Mouse (Mus musculus) embryonic facial prominence, embryonic 14.5 days (tissue): Measurements from ENCODE around the gene Itih1. TPM values are rescaled to one million over a fixed set of nuclear protein-coding genes. Genes with fewer than 3 reads are reported as not detected.

Source experiments
- ATAC-seq: fragments of 200-750 bp; cut with Nextera tagmentation; 2 replicates; pipeline ENCODE4 v1.8.0; 2017; ENCODE audit warnings: low read depth, moderate number of reproducible peaks, moderate TSS enrichment
- DNase-seq: peaks from one replicate; pipeline ENCODE4 v3.0.0-alpha.2; 2015; ENCODE audit warnings: low spot score
- H3K27ac ChIP-seq: fragments of 300-500 bp; sonication (generic); replicated peaks from 2 replicates; pipeline ENCODE4 v1.5.1; 2014; ENCODE audit warnings: low read depth, mild to moderate bottlenecking, low read length, moderate library complexity
- H3K27me3 ChIP-seq: fragments of 300-500 bp; sonication (generic); replicated peaks from 2 replicates; pipeline ENCODE4 v1.6.1; 2014; ENCODE audit warnings: low read length; ENCODE audit not compliant: control insufficient read depth, insufficient read depth
- H3K36me3 ChIP-seq: fragments of 300-500 bp; sonication (generic); 2 replicates; pipeline ENCODE4 v1.6.1; 2014; ENCODE audit warnings: low read length, mixed read lengths; ENCODE audit not compliant: control insufficient read depth, insufficient read depth
- H3K4me1 ChIP-seq: fragments of 300-500 bp; sonication (generic); 2 replicates; pipeline ENCODE4 v1.6.1; 2014; ENCODE audit warnings: antibody characterized with exemption, low read length; ENCODE audit not compliant: control insufficient read depth, insufficient read depth
- H3K4me2 ChIP-seq: fragments of 300-500 bp; sonication (generic); 2 replicates; pipeline ENCODE4 v1.6.1; 2014; ENCODE audit warnings: low read depth, mild to moderate bottlenecking, low read length, moderate library complexity, mixed read lengths
- H3K4me3 ChIP-seq: fragments of 300-500 bp; sonication (generic); 2 replicates; pipeline ENCODE4 v1.5.1; 2014; ENCODE audit warnings: low read depth, mild to moderate bottlenecking, low read length
- H3K9ac ChIP-seq: fragments of 300-500 bp; sonication (generic); 2 replicates; pipeline ENCODE4 v1.6.1; 2014; ENCODE audit warnings: low read depth, mild to moderate bottlenecking, low read length, moderate library complexity, mixed read lengths
- H3K9me3 ChIP-seq: fragments of 300-500 bp; sonication (generic); 2 replicates; pipeline ENCODE4 v1.6.1; 2016; ENCODE audit warnings: low read length; ENCODE audit not compliant: control insufficient read depth
- WGBS: fragments of 180-500 bp; shearing (Covaris S2); extraction: QIAGEN DNeasy Blood & Tissue Kit; methylation state at CpG from one replicate; pipeline ENCODE4 v1.1.7; 2014; 5-methylcytosine and 5-hydroxymethylcytosine counted together
- polyA plus RNA-seq: library from polyadenylated mRNA; unstranded; fragments of >200 nt; fragmentation: Nextera tagmentation; extraction: Ambion mirVana; gene quantifications from 2 replicates; pipeline ENCODE4 v1.2.1, GENCODE M21; 2014

The Itih1 gene
- not detected in 2 replicates for polyA plus RNA-seq

DNA sequence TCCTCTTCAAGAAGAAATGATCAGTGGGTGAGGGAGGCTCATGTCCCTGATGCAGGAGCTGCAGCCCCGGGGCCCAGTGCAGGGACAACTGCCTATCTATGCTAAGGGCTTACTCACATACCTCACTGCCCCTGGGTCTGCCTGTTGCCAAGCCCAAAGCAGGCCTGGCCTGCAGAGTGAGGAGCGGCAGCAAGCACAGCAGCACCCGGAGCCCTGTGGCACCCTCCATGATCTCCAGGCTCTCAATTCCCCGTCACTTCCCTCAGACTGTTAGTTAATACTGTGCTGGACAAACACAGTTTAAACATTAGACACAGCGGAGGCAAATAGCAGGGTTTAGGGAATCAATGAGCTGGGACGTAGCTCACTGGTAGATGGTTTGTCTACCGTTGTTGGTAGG lies at the start of gene Itih1:
Gene Itih1 (minus strand): TSS at position 252 of the 400 bp plus-strand sequence.
- no peaks in the 10 kb centered on the region for H3K36me3 ChIP-seq
- DNase-seq, result no peak
- no peak within 1 kb of the TSS for H3K4me3 ChIP-seq
- no peak within 1 kb of the TSS for H3K4me2 ChIP-seq
- H3K27ac ChIP-seq, result no peak within 1 kb of the TSS
- H3K4me1 ChIP-seq, result no peaks in the 10 kb centered on the region
- no peak for ATAC-seq
- no peaks in the 10 kb centered on the region for H3K9me3 ChIP-seq
- no peak within 1 kb of the TSS for H3K9ac ChIP-seq
- 85% methylated on average over 7 of the region's 7 CpGs for WGBS
- no peaks in the 10 kb centered on the region for H3K27me3 ChIP-seq

DNA sequence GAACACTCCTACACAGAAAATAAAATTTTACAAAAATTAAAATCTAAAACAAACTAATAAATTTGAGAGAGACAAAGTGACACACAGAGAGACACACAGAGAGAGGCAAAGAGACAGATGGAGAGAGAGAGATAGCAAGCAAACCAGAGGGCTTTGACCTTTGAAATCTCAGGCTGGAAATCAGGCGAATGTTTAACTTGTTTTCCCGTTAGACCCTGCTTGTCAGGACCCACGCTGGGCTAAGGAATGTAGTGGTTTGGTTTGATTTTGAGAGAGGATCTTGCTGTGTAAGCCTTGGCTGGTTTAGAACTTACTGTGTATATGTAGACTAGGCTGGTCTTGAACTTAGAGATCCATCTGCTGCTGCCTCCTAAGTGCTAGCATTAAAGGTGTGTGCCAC lies 33.1 kb upstream of the Itih1 start:
- no peak overlapping the region for H3K4me2 ChIP-seq
- no peak overlapping the region for H3K9ac ChIP-seq
- no peak overlapping the region for H3K4me3 ChIP-seq
- 79% methylated on average over 3 of the region's 3 CpGs for WGBS
- peaks cover 37% of the 10 kb centered on the region for H3K36me3 ChIP-seq
- no peaks in the 10 kb centered on the region for H3K27me3 ChIP-seq
- no peaks in the 10 kb centered on the region for H3K9me3 ChIP-seq
- DNase-seq (no peak), ATAC-seq (no peak)
- no peaks in the 10 kb centered on the region for H3K4me1 ChIP-seq
- H3K27ac ChIP-seq, result no peak overlapping the region

DNA sequence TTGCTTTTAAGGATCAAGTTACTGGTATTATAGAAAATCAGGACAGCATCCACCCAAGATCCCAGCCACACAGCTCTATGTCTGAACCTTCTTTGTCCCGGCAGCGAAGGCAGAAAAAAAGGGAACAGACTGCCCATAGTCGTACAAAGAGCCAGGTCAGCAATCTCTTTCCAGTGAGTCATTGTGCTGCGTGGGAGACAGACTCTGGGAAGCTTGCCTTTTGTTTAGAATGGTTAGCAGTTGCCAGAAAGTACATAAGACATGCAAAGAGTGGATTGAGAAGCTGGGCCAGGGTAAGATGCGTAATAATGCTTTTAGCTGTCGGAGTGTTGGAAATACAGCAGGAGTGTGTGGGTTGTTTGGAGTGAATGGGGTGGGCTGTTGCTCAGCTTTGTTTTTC lies 31.1 kb upstream of the Itih1 start:
- 77% methylated on average over 6 of the region's 6 CpGs for WGBS
- Histone ChIP-seq H3K9ac (no peak overlapping the region), H3K4me3 (no peak overlapping the region), H3K27ac (no peak overlapping the region), H3K27me3 (no peaks in the 10 kb centered on the region), H3K9me3 (no peaks in the 10 kb centered on the region), H3K4me2 (no peak overlapping the region), H3K4me1 (no peaks in the 10 kb centered on the region), H3K36me3 (peaks cover 42% of the 10 kb centered on the region)
- ATAC-seq, result no peak
- DNase-seq, result peak; percentile 7

DNA sequence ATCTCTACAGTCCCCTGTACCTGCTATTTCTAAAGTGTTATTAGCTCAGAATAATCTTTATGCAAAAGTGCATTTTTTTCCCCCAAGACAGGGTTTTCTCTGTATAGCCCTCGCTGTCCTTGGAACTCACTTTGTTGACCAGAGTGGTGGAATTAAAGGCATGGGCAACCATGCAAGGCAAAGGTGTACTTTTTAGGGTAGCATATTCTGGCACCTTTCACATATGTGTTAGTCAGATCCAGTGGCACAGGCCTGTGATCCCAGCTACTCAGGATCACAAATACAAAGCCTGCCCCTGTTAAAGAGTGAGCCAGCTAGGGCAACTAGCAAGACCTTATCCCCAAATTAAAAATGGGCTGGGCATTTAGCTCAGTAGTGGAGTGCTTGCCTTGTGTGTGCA lies 17.3 kb upstream of the Itih1 start:
- Histone ChIP-seq H3K9ac (no peak overlapping the region), H3K4me1 (no peaks in the 10 kb centered on the region), H3K4me3 (no peak overlapping the region), H3K4me2 (no peak overlapping the region), H3K9me3 (no peaks in the 10 kb centered on the region), H3K27ac (no peak overlapping the region), H3K27me3 (no peaks in the 10 kb centered on the region), H3K36me3 (peaks cover 20% of the 10 kb centered on the region; the same call in 1 of the 2 replicates)
- DNase-seq, result no peak
- WGBS, result 100% methylated on average over 1 of the region's 1 CpGs
- ATAC-seq, result no peak

DNA sequence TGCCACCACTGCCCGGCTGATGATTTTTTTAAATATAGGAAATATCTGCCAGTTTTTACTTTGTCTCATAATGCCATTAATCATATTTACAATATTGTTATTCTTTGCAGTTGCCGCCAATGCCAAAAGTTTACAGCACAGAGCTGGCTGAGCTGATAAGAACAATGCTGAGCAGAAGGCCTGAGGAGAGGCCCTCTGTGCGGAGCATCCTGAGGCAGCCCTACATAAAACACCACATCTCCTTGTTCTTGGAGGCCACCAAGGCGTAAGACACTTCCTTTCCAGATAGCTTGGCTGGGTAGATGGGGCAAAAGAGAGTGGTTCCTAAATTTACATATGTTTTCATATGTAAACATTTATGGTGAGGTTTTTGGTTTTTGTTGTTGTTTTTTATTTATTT lies 15.9 kb upstream of the Itih1 start:
- no peak for ATAC-seq
- Histone ChIP-seq H3K4me3 (no peak overlapping the region), H3K27me3 (no peaks in the 10 kb centered on the region), H3K4me1 (no peaks in the 10 kb centered on the region), H3K9ac (no peak overlapping the region), H3K4me2 (no peak overlapping the region), H3K9me3 (no peaks in the 10 kb centered on the region), H3K36me3 (peaks cover 15% of the 10 kb centered on the region), H3K27ac (no peak overlapping the region)
- WGBS, result 97% methylated on average over 4 of the region's 4 CpGs
- DNase-seq, result no peak

DNA sequence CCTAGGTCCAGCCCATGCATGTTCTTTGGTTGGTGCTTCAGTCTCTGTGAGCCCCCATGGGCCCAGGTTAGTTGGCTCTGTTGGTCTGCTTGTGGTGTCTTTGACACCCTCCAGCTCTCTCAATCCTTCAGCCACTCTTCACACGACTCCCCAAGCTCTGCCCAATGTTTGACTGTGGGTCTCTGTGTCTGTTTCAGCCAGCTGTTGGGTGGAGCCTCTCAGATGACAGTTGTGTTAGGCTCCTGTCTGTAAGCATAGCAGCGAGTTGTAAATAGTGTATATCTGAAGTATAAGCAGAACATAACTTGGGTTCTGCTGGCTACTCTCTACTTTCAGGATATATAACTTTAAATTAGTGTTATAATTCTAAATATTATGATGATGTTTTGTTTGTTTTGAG lies 15.4 kb upstream of the Itih1 start:
- Histone ChIP-seq H3K27me3 (no peaks in the 10 kb centered on the region), H3K4me3 (no peak overlapping the region), H3K27ac (no peak overlapping the region), H3K4me2 (no peak overlapping the region), H3K9me3 (no peaks in the 10 kb centered on the region), H3K9ac (no peak overlapping the region), H3K36me3 (peaks cover 20% of the 10 kb centered on the region), H3K4me1 (no peaks in the 10 kb centered on the region)
- no peak for DNase-seq
- no peak for ATAC-seq
- WGBS, result 86% methylated on average over 2 of the region's 2 CpGs

DNA sequence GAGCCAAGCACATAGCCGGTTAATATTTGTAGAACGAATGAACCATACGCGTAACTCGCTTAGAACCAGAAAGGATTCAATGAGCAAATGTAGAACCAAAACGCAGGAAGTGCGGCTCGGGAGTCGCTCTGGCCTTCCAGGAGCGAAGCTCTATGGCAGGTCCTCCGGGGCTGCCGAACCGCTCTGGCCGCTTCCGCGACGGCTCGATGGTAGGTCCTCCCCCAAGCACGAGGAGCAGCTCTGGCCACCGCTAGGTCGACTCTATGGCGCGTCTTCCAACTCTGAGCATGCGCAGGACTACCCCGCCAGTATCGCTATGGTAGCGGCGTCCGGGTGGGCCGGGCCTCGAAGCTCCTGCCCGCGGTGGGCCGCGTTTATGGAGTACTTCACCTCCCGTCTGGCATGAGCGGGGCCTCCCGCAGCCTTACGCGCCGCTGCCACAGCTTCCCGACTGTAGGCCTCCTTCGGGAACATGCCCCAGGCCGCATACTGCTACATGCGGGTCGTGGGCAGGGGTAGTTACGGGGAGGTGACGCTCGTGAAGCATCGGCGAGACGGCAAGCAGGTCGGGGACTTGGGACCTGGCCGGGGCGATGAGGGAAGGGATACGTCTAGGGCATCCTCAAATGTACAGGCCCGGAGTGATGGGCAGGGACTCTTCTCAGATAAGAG lies 8.2 kb upstream of the Itih1 start, which contains the start of gene Nek4:
Gene Nek4 (plus strand): TSS at position 224 of the 672 bp plus-strand sequence.
- WGBS, result under 1% methylated on average over 46 of the region's 57 CpGs

DNA sequence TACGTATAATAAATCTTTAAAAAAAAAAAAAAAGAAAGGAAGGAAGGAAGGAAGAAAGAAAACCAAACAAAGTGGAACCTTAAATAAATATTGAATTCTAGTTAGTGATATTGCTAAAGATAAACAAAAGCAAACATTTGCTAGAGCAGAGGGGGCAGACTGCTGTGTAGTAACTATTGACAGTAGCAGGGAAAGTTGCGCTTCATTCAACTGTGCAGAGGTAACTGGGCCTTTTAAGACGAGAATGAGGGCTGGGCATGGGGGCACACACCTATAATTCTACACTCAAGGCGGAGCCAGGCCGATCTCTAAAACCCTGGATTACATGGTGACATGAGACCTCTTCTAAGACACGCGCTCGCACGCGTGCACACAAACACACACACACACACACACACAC lies 6.9 kb upstream of the Itih1 start:
- H3K4me2 ChIP-seq, result no peak overlapping the region
- ATAC-seq (no peak), DNase-seq (no peak)
- H3K27me3 ChIP-seq, result no peaks in the 10 kb centered on the region
- no peak overlapping the region for H3K4me3 ChIP-seq
- peaks cover 8% of the 10 kb centered on the region; the same call in 1 of the 2 replicates for H3K36me3 ChIP-seq
- H3K4me1 ChIP-seq, result peaks cover 4% of the 10 kb centered on the region; the same call in 1 of the 2 replicates
- H3K9me3 ChIP-seq, result no peaks in the 10 kb centered on the region
- 93% methylated on average over 10 of the region's 10 CpGs for WGBS
- H3K9ac ChIP-seq, result no peak overlapping the region
- H3K27ac ChIP-seq, result no peak overlapping the region

More for the DNA sequence above, 8.2 kb upstream of the Itih1 start, which contains the start of gene Nek4:
- H3K9ac ChIP-seq, result peak within 1 kb of the TSS; percentile 82
- ATAC-seq (peak; percentile 100), DNase-seq (peak; percentile 99)
- peaks cover 8% of the 10 kb centered on the region; the same call in 1 of the 2 replicates for H3K36me3 ChIP-seq
- no peaks in the 10 kb centered on the region for H3K9me3 ChIP-seq
- H3K4me2 ChIP-seq, result peak within 1 kb of the TSS; percentile 69
- H3K27me3 ChIP-seq, result no peaks in the 10 kb centered on the region
- H3K4me1 ChIP-seq, result peaks cover 4% of the 10 kb centered on the region; the same call in 1 of the 2 replicates
- peak within 1 kb of the TSS; percentile 80; the same call in 1 of the 2 replicates for H3K27ac ChIP-seq
- H3K4me3 ChIP-seq, result peak within 1 kb of the TSS; percentile 73

DNA sequence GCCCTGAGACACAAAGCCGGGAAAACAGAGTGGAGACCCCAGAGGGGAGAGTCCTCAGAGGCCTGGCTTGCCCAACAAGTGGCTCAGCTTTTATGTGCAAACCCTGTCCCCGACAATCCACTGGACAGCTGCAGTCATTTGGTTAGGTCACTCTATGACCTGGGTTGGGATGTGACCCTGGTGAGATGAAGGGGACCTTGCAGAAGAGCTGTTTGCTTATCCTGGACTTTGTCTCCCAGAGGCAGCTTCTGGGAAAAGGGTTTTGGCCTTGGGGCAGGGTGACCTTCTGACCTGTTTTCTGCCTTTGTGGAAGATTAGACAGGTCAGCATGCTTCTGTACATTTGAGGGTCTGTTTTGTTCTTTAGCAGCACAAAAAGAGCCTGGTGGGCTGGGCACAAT lies 1.7 kb upstream of the Itih1 start:
- H3K9ac ChIP-seq, result no peak overlapping the region
- no peaks in the 10 kb centered on the region for H3K4me1 ChIP-seq
- H3K4me3 ChIP-seq, result no peak overlapping the region
- DNase-seq (no peak), ATAC-seq (no peak)
- H3K27me3 ChIP-seq, result no peaks in the 10 kb centered on the region
- no peak overlapping the region for H3K27ac ChIP-seq
- no peaks in the 10 kb centered on the region for H3K36me3 ChIP-seq
- H3K9me3 ChIP-seq, result no peaks in the 10 kb centered on the region
- 56% methylated on average over 2 of the region's 2 CpGs for WGBS
- H3K4me2 ChIP-seq, result no peak overlapping the region
